Mouse (Mus musculus) limb, embryonic 13.5 days (tissue): Measurements from ENCODE around the gene Olfr684. TPM values are rescaled to one million over a fixed set of nuclear protein-coding genes. Genes with fewer than 3 reads are reported as not detected.

Experiments
- ATAC-seq: fragments of 200-750 bp; cut with Nextera tagmentation; 2 replicates; pipeline ENCODE4 v1.8.0; 2017; ENCODE audit warnings: low read depth, moderate number of reproducible peaks, moderate TSS enrichment; ENCODE audit not compliant: low FRiP score
- H3K27ac ChIP-seq: fragments of 300-500 bp; sonication (generic); 2 replicates; pipeline ENCODE4 v1.5.1; 2015; ENCODE audit warnings: inconsistent platforms, mild to moderate bottlenecking, moderate library complexity
- H3K27me3 ChIP-seq: fragments of 300-500 bp; sonication (generic); 2 replicates; pipeline ENCODE4 v1.6.1; 2015; ENCODE audit warnings: mild to moderate bottlenecking, inconsistent platforms
- H3K36me3 ChIP-seq: fragments of 300-500 bp; sonication (generic); 2 replicates; pipeline ENCODE4 v1.6.1; 2015; ENCODE audit warnings: inconsistent platforms, mild to moderate bottlenecking, moderate library complexity
- H3K4me1 ChIP-seq: fragments of 300-500 bp; sonication (generic); 2 replicates; pipeline ENCODE4 v1.6.1; 2015; ENCODE audit warnings: inconsistent platforms
- H3K4me2 ChIP-seq: fragments of 300-500 bp; sonication (generic); replicated peaks from 2 replicates; pipeline ENCODE4 v1.6.1; 2015; ENCODE audit warnings: inconsistent platforms, mild to moderate bottlenecking, moderate library complexity
- H3K4me3 ChIP-seq: fragments of 300-500 bp; sonication (generic); 2 replicates; pipeline ENCODE4 v1.5.1; 2015; ENCODE audit warnings: moderate library complexity, mild to moderate bottlenecking, inconsistent platforms
- H3K9ac ChIP-seq: fragments of 300-500 bp; sonication (generic); 2 replicates; pipeline ENCODE4 v1.6.1; 2015; ENCODE audit warnings: mild to moderate bottlenecking, inconsistent platforms
- H3K9me3 ChIP-seq: fragments of 300-500 bp; sonication (generic); 2 replicates; pipeline ENCODE4 v1.6.1; 2016; ENCODE audit warnings: inconsistent platforms
- WGBS: fragments of 180-500 bp; shearing (Covaris S2); methylation state at CpG from one replicate; pipeline ENCODE4 v1.1.7; 2015; 5-methylcytosine and 5-hydroxymethylcytosine counted together
- polyA plus RNA-seq: library from polyadenylated mRNA; unstranded; fragments of >200 nt; fragmentation: Nextera tagmentation; extraction: Ambion mirVana; gene quantifications from 2 replicates; pipeline ENCODE4 v1.2.1, GENCODE M21; 2015

The Olfr684 gene
- polyA plus RNA-seq = not detected in 2 replicates

GRCm38 (mm10) chr7:105163553-105163952 is at the start of gene Olfr684:
TSS of gene Olfr684 (minus strand) at chr7:105163653.
- 45% methylated on average over 1 of the region's 1 CpGs for WGBS
- no peak within 1 kb of the TSS for H3K4me3 ChIP-seq
- no peaks in the 10 kb centered on the region for H3K36me3 ChIP-seq
- no peak within 1 kb of the TSS for H3K27ac ChIP-seq
- no peak within 1 kb of the TSS for H3K4me2 ChIP-seq
- H3K9me3 ChIP-seq = no peaks in the 10 kb centered on the region
- no peak within 1 kb of the TSS for H3K9ac ChIP-seq
- no peaks in the 10 kb centered on the region for H3K4me1 ChIP-seq
- H3K27me3 ChIP-seq = no peaks in the 10 kb centered on the region
- no peak for ATAC-seq

- no peaks in the 10 kb centered on the region for H3K36me3 ChIP-seq
- no peak within 1 kb of the TSS for H3K4me2 ChIP-seq
- H3K9ac ChIP-seq = no peak within 1 kb of the TSS
- H3K27me3 ChIP-seq = no peaks in the 10 kb centered on the region
- no peaks in the 10 kb centered on the region for H3K9me3 ChIP-seq
- no peak within 1 kb of the TSS for H3K27ac ChIP-seq
- no peak within 1 kb of the TSS for H3K4me3 ChIP-seq
- H3K4me1 ChIP-seq = no peaks in the 10 kb centered on the region
- ATAC-seq = no peak
These were observed 43.9 kb upstream of the Olfr684 start, which contains the start of gene Olfr686 for GRCm38 (mm10) chr7:105207385-105207784. TSS of gene Olfr686 (minus strand) at chr7:105207485.

- WGBS = 79% methylated on average over 1 of the region's 1 CpGs
These were observed 22.5 kb upstream of the Olfr684 start, which contains the start of gene Olfr685 for GRCm38 (mm10) chr7:105185912-105186311. TSS of gene Olfr685 (minus strand) at chr7:105186012.

GRCm38 (mm10) chr7:105170773-105171172 is 7.3 kb upstream of the Olfr684 start:
- Histone ChIP-seq H3K27ac (no peak overlapping the region), H3K36me3 (no peaks in the 10 kb centered on the region), H3K4me2 (no peak overlapping the region), H3K9ac (no peak overlapping the region), H3K4me3 (no peak overlapping the region), H3K27me3 (no peaks in the 10 kb centered on the region), H3K9me3 (no peaks in the 10 kb centered on the region), H3K4me1 (no peaks in the 10 kb centered on the region)
- ATAC-seq = no peak
- WGBS = 55% methylated on average over 4 of the region's 4 CpGs

More at GRCm38 (mm10) chr7:105185912-105186311, 22.5 kb upstream of the Olfr684 start, which contains the start of gene Olfr685:
- no peak within 1 kb of the TSS for H3K4me2 ChIP-seq
- no peaks in the 10 kb centered on the region for H3K27me3 ChIP-seq
- no peak for ATAC-seq
- H3K27ac ChIP-seq = no peak within 1 kb of the TSS
- no peak within 1 kb of the TSS for H3K9ac ChIP-seq
- H3K4me1 ChIP-seq = no peaks in the 10 kb centered on the region
- no peaks in the 10 kb centered on the region for H3K36me3 ChIP-seq
- no peak within 1 kb of the TSS for H3K4me3 ChIP-seq
- no peaks in the 10 kb centered on the region for H3K9me3 ChIP-seq

- no peaks in the 10 kb centered on the region for H3K4me1 ChIP-seq
- no peaks in the 10 kb centered on the region for H3K27me3 ChIP-seq
- WGBS = 52% methylated on average over 1 of the region's 1 CpGs
- ATAC-seq = no peak
- H3K4me2 ChIP-seq = no peak within 1 kb of the TSS
- no peak within 1 kb of the TSS for H3K9ac ChIP-seq
- H3K4me3 ChIP-seq = no peak within 1 kb of the TSS
- no peak within 1 kb of the TSS for H3K27ac ChIP-seq
- H3K36me3 ChIP-seq = no peaks in the 10 kb centered on the region
- H3K9me3 ChIP-seq = 0 out of 2 replicates have a peak, but pooled peaks cover 3% of the 10 kb centered on the region
These were observed 16.5 kb downstream of the Olfr684 start, which contains the start of gene Olfr683 for GRCm38 (mm10) chr7:105146912-105147311. TSS of gene Olfr683 (minus strand) at chr7:105147012.

GRCm38 (mm10) chr7:105141275-105141674 is 22.2 kb downstream of the Olfr684 start:
- H3K9ac ChIP-seq = no peak overlapping the region
- WGBS = 75% methylated on average over 2 of the region's 2 CpGs
- H3K4me1 ChIP-seq = no peaks in the 10 kb centered on the region
- no peak for ATAC-seq
- no peak overlapping the region for H3K4me2 ChIP-seq
- H3K4me3 ChIP-seq = no peak overlapping the region
- no peak overlapping the region for H3K27ac ChIP-seq
- H3K27me3 ChIP-seq = no peaks in the 10 kb centered on the region
- H3K9me3 ChIP-seq = no peaks in the 10 kb centered on the region
- no peaks in the 10 kb centered on the region for H3K36me3 ChIP-seq

GRCm38 (mm10) chr7:105116536-105116935 is 46.9 kb downstream of the Olfr684 start, which contains the start of gene Olfr681:
TSS of gene Olfr681 (plus strand) at chr7:105116836.
- H3K27ac ChIP-seq = no peak within 1 kb of the TSS
- no peaks in the 10 kb centered on the region for H3K4me1 ChIP-seq
- H3K27me3 ChIP-seq = no peaks in the 10 kb centered on the region
- H3K9ac ChIP-seq = no peak within 1 kb of the TSS
- no peak within 1 kb of the TSS for H3K4me2 ChIP-seq
- H3K4me3 ChIP-seq = no peak within 1 kb of the TSS
- H3K36me3 ChIP-seq = no peaks in the 10 kb centered on the region
- ATAC-seq = no peak
- no peaks in the 10 kb centered on the region for H3K9me3 ChIP-seq

Other genes starting within 250 kb of the Olfr684 start
- not detected in 2 replicates for gene Olfr667, start 242.2 kb downstream of the Olfr684 start, polyA plus RNA-seq
- not detected in 2 replicates for gene Olfr668, start 235.6 kb downstream of the Olfr684 start, polyA plus RNA-seq
- gene Olfr669, start 229.4 kb downstream of the Olfr684 start, polyA plus RNA-seq = not detected in 2 replicates
- not detected in 2 replicates for gene Olfr670, start 201.0 kb downstream of the Olfr684 start, polyA plus RNA-seq
- not detected in 2 replicates for gene Olfr671, start 184.5 kb downstream of the Olfr684 start, polyA plus RNA-seq
- not detected in 2 replicates for gene Olfr672, start 161.6 kb downstream of the Olfr684 start, polyA plus RNA-seq
- not detected in 2 replicates for gene Olfr675, start 135.2 kb downstream of the Olfr684 start, polyA plus RNA-seq
- gene Olfr676, start 131.0 kb downstream of the Olfr684 start, polyA plus RNA-seq = not detected in 2 replicates
- gene Olfr677, start 112.3 kb downstream of the Olfr684 start, polyA plus RNA-seq = not detected in 2 replicates
- not detected in 2 replicates for gene Olfr678, start 99.2 kb downstream of the Olfr684 start, polyA plus RNA-seq
- not detected in 2 replicates for gene Olfr679, start 82.4 kb downstream of the Olfr684 start, polyA plus RNA-seq
- not detected in 2 replicates for gene Olfr680-ps1, start 70.8 kb downstream of the Olfr684 start, polyA plus RNA-seq
- not detected in 2 replicates for gene Olfr681, start 46.8 kb downstream of the Olfr684 start, polyA plus RNA-seq
- not detected in 2 replicates for gene Olfr683, start 16.6 kb downstream of the Olfr684 start, polyA plus RNA-seq
- not detected in 2 replicates for gene Olfr685, start 22.4 kb upstream of the Olfr684 start, polyA plus RNA-seq
- gene Olfr686, start 43.8 kb upstream of the Olfr684 start, polyA plus RNA-seq = not detected in 2 replicates
- gene Olfr688, start 124.4 kb upstream of the Olfr684 start, polyA plus RNA-seq = not detected in 2 replicates
- gene Olfr689, start 147.5 kb upstream of the Olfr684 start, polyA plus RNA-seq = not detected in 2 replicates
- not detected in 2 replicates for gene Olfr690, start 170.5 kb upstream of the Olfr684 start, polyA plus RNA-seq
- not detected in 2 replicates for gene Olfr691, start 178.6 kb upstream of the Olfr684 start, polyA plus RNA-seq
- not detected in 2 replicates for gene Olfr692, start 204.6 kb upstream of the Olfr684 start, polyA plus RNA-seq
- gene Gm5901, start 211.4 kb upstream of the Olfr684 start, polyA plus RNA-seq = not detected in 2 replicates
- 47.0 and 49.2 TPM in 2 replicates for gene Fam160a2, start 236.4 kb upstream of the Olfr684 start, polyA plus RNA-seq
- not detected in 2 replicates for gene Cnga4, start 240.9 kb upstream of the Olfr684 start, polyA plus RNA-seq